ENCODE assay signal across 22 mouse cellular contexts in the genomic region with DNA sequence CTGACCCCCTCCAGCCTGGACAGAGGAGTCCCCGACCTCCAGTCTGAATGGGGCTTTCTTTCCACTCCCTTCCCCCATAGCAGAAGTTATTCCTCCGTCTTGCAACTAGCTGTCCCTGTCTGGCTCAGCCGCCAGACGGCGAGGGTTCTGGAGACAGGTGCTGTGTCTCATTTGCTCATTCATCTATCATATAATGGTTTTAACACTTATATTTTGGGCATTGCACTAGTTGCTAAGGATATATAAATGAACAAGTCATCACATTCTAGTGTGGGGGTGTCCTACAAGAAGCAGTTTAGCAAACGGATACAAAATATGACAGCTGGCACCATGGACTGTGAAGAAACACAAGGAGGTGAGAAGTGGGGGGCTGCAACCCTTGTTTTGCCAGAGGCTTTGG. TPM values are rescaled to one million over a fixed set of nuclear protein-coding genes. Genes with fewer than 3 reads are reported as not detected.
DNase-seq lines count a peak whose midpoint lies in the region; ATAC-seq and TF ChIP-seq lines count a peak whose summit lies in the region.
"Had no signal": no experiment of that assay in that cellular context is flagged by ENCODE, and none has a peak within 500 bp of the region (broad histone marks: within the 10 kb centered on the region; RNA-seq: fewer than 3 reads in every experiment).

No protein-coding gene starts in this region.

- DNase-seq in forebrain, embryonic 14.5 days (ENCODE audit: low spot score): peak; percentile 66
- DNase-seq in brain, embryonic 14.5 days (ENCODE audit: low read depth): peak; percentile 75
- peak; percentile 38 to 48 for DNase-seq in layer of hippocampus, adult 8-10 months (ENCODE audit: low spot score in 2 of 2)
- DNase-seq in right cerebral cortex, adult 18-20 months: peak; percentile 74
- DNase-seq in urinary bladder, postnatal 36 days (ENCODE audit: low spot score in 2 of 2): no peak
- no peak for DNase-seq in embryo, embryonic 10.5 days (ENCODE audit: low spot score)
- DNase-seq in thymus, postnatal 25 days: no peak
- DNase-seq: adrenal gland, postnatal 14 days; cerebellum, postnatal 14 days; gastrocnemius, postnatal 10 days; heart, adult 2 months; kidney, adult 11 months; kidney, postnatal 25 days; lung, postnatal 36 days; thymus, postnatal 36 days had no signal

- peaks cover 3% of the 10 kb centered on the region; the same call in 1 of the 2 replicates for H3K4me1 ChIP-seq in forebrain, embryonic 14.5 days (ENCODE audit: control insufficient read depth, insufficient read depth, low read length)
- peaks cover 6% of the 10 kb centered on the region for H3K4me1 ChIP-seq in forebrain, embryonic 12.5 days
- H3K4me1 ChIP-seq: limb, embryonic 13.5 days had no signal

- TF ChIP-seq CTCF in brain, embryonic 14.5 days (IDR thresholded peaks at IDR 0.05; ENCODE audit: borderline replicate concordance, extremely low read depth, insufficient read depth, insufficient read length): no peak

- no peaks in the 10 kb centered on the region for H3K36me3 ChIP-seq in forebrain, embryonic 14.5 days (ENCODE audit: control insufficient read depth, insufficient read depth, low read length)
- H3K36me3 ChIP-seq in forebrain, embryonic 12.5 days (replicated peaks): no peaks in the 10 kb centered on the region
- H3K36me3 ChIP-seq: embryonic facial prominence, embryonic 10.5 days; hindbrain, embryonic 15.5 days; limb, embryonic 13.5 days; midbrain, embryonic 10.5 days; stomach, embryonic 15.5 days had no signal

- H3K4me2 ChIP-seq in forebrain, embryonic 14.5 days (ENCODE audit: low read length): no peak overlapping the region
- no peak overlapping the region for H3K4me2 ChIP-seq in forebrain, embryonic 12.5 days
- H3K4me2 ChIP-seq: hindbrain, embryonic 15.5 days; limb, embryonic 13.5 days; stomach, embryonic 15.5 days had no signal

- no peak overlapping the region for H3K9ac ChIP-seq in forebrain, embryonic 14.5 days (ENCODE audit: low read length)
- H3K9ac ChIP-seq in forebrain, embryonic 12.5 days: no peak overlapping the region
- H3K9ac ChIP-seq: hindbrain, embryonic 15.5 days; limb, embryonic 13.5 days; stomach, embryonic 15.5 days had no signal

- TF ChIP-seq POLR2A in brain, embryonic 14.5 days (IDR thresholded peaks at IDR 0.05; ENCODE audit: borderline replicate concordance, extremely low read depth, insufficient read depth, insufficient read length, poor library complexity, severe bottlenecking): no peak

- WGBS in forebrain, embryonic 14.5 days: 48% methylated on average over 6 of the region's 6 CpGs
- 56% methylated on average over 6 of the region's 6 CpGs for WGBS in forebrain, embryonic 12.5 days

- ATAC-seq in forebrain, embryonic 14.5 days: peak; percentile 49; the same call in 1 of the 2 replicates
- ATAC-seq in forebrain, embryonic 12.5 days (ENCODE audit: low FRiP score): no peak

- no peaks in the 10 kb centered on the region for H3K27me3 ChIP-seq in forebrain, embryonic 14.5 days (replicated peaks; ENCODE audit: control insufficient read depth, insufficient read depth, low read length)
- H3K27me3 ChIP-seq in forebrain, embryonic 12.5 days: peaks cover 10% of the 10 kb centered on the region
- H3K27me3 ChIP-seq: limb, embryonic 13.5 days; stomach, embryonic 15.5 days had no signal

- no peaks in the 10 kb centered on the region for H3K9me3 ChIP-seq in forebrain, embryonic 14.5 days (replicated peaks; ENCODE audit: control insufficient read depth, low read length)
- H3K9me3 ChIP-seq in forebrain, embryonic 12.5 days: no peaks in the 10 kb centered on the region
- H3K9me3 ChIP-seq: embryonic facial prominence, embryonic 10.5 days; hindbrain, embryonic 15.5 days; limb, embryonic 13.5 days; midbrain, embryonic 10.5 days; stomach, embryonic 15.5 days had no signal

- no peak overlapping the region for H3K27ac ChIP-seq in forebrain, embryonic 14.5 days (ENCODE audit: low read depth, low read length)
- H3K27ac ChIP-seq in forebrain, embryonic 12.5 days: no peak overlapping the region
- H3K27ac ChIP-seq: embryonic facial prominence, embryonic 10.5 days; heart, adult 2 months; hindbrain, embryonic 15.5 days; limb, embryonic 13.5 days; midbrain, embryonic 10.5 days; stomach, embryonic 15.5 days had no signal

- no peak overlapping the region for H3K4me3 ChIP-seq in forebrain, embryonic 14.5 days (ENCODE audit: low read depth, low read length)
- no peak overlapping the region for H3K4me3 ChIP-seq in forebrain, embryonic 12.5 days (replicated peaks)
- H3K4me3 ChIP-seq: embryonic facial prominence, embryonic 10.5 days; erythroblast, embryonic 14.5 days; heart, adult 2 months; hindbrain, embryonic 15.5 days; limb, embryonic 13.5 days; midbrain, embryonic 10.5 days; stomach, embryonic 15.5 days had no signal

RNA-seq across cellular contexts. Expression of a gene that starts 21.7 kb away (rescaled TPM):
- not detected in 2 replicates for polyA plus RNA-seq in forebrain, embryonic 14.5 days (2014; fragmentation: Nextera tagmentation; extraction: Ambion mirVana)
- not detected in 2 replicates for polyA plus RNA-seq in forebrain, embryonic 12.5 days (2016; fragmentation: Nextera tagmentation; extraction: Ambion mirVana)
- 0.27 and 0.28 TPM in 2 replicates for polyA plus RNA-seq in brain, embryonic 14.5 days (2012; rRNA removed)
- under 1 TPM in 2 of 4 experiments, not detected in 2; 0.73 to 0.85 TPM for total RNA-seq in layer of hippocampus, adult 8-10 months (2022)
- polyA plus RNA-seq: erythroblast, embryonic 14.5 days had no signal

RNA-seq across cellular contexts. Expression of a gene that starts 27.3 kb away (rescaled TPM):
- polyA plus RNA-seq in forebrain, embryonic 14.5 days (2014; fragmentation: Nextera tagmentation; extraction: Ambion mirVana): 6.9 and 7.9 TPM in 2 replicates
- 11.8 and 15.9 TPM in 2 replicates for polyA plus RNA-seq in forebrain, embryonic 12.5 days (2016; fragmentation: Nextera tagmentation; extraction: Ambion mirVana)
- polyA plus RNA-seq in brain, embryonic 14.5 days (2012; rRNA removed): 9.0 and 11.1 TPM in 2 replicates
- 1 to 10 TPM; 1.0 to 2.6 (median 1.4) TPM for total RNA-seq in layer of hippocampus, adult 8-10 months (2022)

RNA-seq across cellular contexts. Expression of a gene that starts 29.4 kb away (rescaled TPM):
- 145 and 157 TPM in 2 replicates for polyA plus RNA-seq in forebrain, embryonic 14.5 days (2014; fragmentation: Nextera tagmentation; extraction: Ambion mirVana)
- 180 and 222 TPM in 2 replicates for polyA plus RNA-seq in forebrain, embryonic 12.5 days (2016; fragmentation: Nextera tagmentation; extraction: Ambion mirVana)
- polyA plus RNA-seq in brain, embryonic 14.5 days (2012; rRNA removed): 468 and 636 TPM in 2 replicates
- 10 to 100 TPM; 81.5 to 97.4 (median 90.2) TPM for total RNA-seq in layer of hippocampus, adult 8-10 months (2022)

Comparison
In these comparisons a context has a peak if more than half of its experiments do, and no peak if none do; other contexts are left out.
1. DNase-seq: peak in forebrain, embryonic 14.5 days (single experiment), brain, embryonic 14.5 days (single experiment), layer of hippocampus, adult 8-10 months (2 of 2) and right cerebral cortex, adult 18-20 months (single experiment); none in urinary bladder, postnatal 36 days (0 of 2), embryo, embryonic 10.5 days (single experiment) and thymus, postnatal 25 days (single experiment).